7 mouse cellular contexts compared by ENCODE assay signal in the genomic region with DNA sequence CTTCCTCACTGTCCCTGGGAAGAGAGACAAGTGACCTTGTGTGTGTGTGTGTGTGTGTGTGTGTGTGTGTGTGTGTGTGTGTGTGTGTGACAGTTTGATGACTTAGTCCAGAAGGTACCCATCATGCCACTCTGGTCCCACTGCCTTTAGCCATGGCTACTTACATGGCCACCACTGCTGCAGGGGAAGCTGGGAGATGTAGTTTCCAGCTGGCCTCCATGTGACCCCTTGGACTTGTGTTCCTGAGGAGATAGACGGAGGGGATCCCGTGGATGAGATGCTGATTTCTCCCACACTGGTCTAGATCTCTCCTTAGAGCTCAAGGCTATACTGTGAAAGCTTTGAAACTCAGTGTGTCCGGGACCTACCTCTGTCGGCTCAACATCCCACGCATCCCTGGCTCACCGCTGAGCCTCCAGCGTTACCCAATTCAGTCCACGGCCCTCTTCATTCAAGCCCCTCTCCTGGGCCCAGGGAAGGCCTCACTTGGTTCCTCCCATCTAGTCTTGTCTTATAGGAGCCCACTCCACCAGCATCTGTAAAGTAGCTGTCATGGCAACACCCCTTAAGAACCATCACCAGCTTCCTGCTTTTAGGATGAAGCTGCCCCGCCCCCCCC. TPM values are rescaled to one million over a fixed set of nuclear protein-coding genes. Genes with fewer than 3 reads are reported as not detected.
DNase-seq lines count a peak whose midpoint lies in the region; ATAC-seq and TF ChIP-seq lines count a peak whose summit lies in the region.

No protein-coding gene starts in this region.

- no peaks in the 10 kb centered on the region for H3K9me3 ChIP-seq in liver, embryonic 11.5 days (ENCODE audit: control insufficient read depth, low read length)
- no peaks in the 10 kb centered on the region for H3K9me3 ChIP-seq in forebrain, postnatal 0 days (ENCODE audit: low read length)
- H3K9me3 ChIP-seq in midbrain, embryonic 16.5 days (replicated peaks; ENCODE audit: control insufficient read depth, low read length, poor library complexity, severe bottlenecking): no peaks in the 10 kb centered on the region

- peaks cover 9% of the 10 kb centered on the region for H3K4me1 ChIP-seq in liver, embryonic 11.5 days (replicated peaks; ENCODE audit: control insufficient read depth, insufficient read depth, low read length)
- H3K4me1 ChIP-seq in forebrain, postnatal 0 days (ENCODE audit: insufficient read depth): 0 out of 2 replicates have a peak, but pooled peaks cover 3% of the 10 kb centered on the region
- H3K4me1 ChIP-seq in midbrain, embryonic 16.5 days (ENCODE audit: control insufficient read depth, insufficient read depth, low read length): peaks cover 4% of the 10 kb centered on the region; the same call in 1 of the 2 replicates

- H3K4me3 ChIP-seq in liver, embryonic 11.5 days (ENCODE audit: low read depth, low read length): no peak overlapping the region
- H3K4me3 ChIP-seq in forebrain, postnatal 0 days (ENCODE audit: low read depth, low read length): no peak overlapping the region
- H3K4me3 ChIP-seq in midbrain, embryonic 16.5 days (ENCODE audit: low read depth, low read length): no peak overlapping the region

- H3K27ac ChIP-seq in liver, embryonic 11.5 days (ENCODE audit: low read depth, low read length): no peak overlapping the region
- peak overlapping the region; percentile 57; the same call in 1 of the 2 replicates for H3K27ac ChIP-seq in forebrain, postnatal 0 days (ENCODE audit: low read depth, low read length)
- no peak overlapping the region; the same call in 1 of the 2 replicates for H3K27ac ChIP-seq in midbrain, embryonic 16.5 days (ENCODE audit: low read length)

- no peak overlapping the region for H3K4me2 ChIP-seq in liver, embryonic 11.5 days
- H3K4me2 ChIP-seq in forebrain, postnatal 0 days (ENCODE audit: low read depth): no peak overlapping the region
- no peak overlapping the region for H3K4me2 ChIP-seq in midbrain, embryonic 16.5 days (ENCODE audit: low read length)

- TF ChIP-seq CTCF in forebrain, postnatal 0 days (IDR thresholded peaks at IDR 0.05; ENCODE audit: low read depth): no peak

- no peaks in the 10 kb centered on the region for H3K27me3 ChIP-seq in liver, embryonic 11.5 days (replicated peaks; ENCODE audit: control insufficient read depth, insufficient read depth, low read length)
- H3K27me3 ChIP-seq in forebrain, postnatal 0 days (ENCODE audit: insufficient read depth, low read length): no peaks in the 10 kb centered on the region
- H3K27me3 ChIP-seq in midbrain, embryonic 16.5 days (ENCODE audit: control insufficient read depth, insufficient read depth, low read depth, low read length): no peaks in the 10 kb centered on the region

- ATAC-seq in liver, embryonic 11.5 days (replicated peaks; ENCODE audit: low FRiP score): 0 out of 2 replicates have a peak, but pooled peaks have one; percentile 34
- ATAC-seq in forebrain, postnatal 0 days: peak; percentile 23
- ATAC-seq in midbrain, embryonic 16.5 days: 0 out of 2 replicates have a peak, but pooled peaks have one; percentile 32

- no peak overlapping the region for H3K9ac ChIP-seq in liver, embryonic 11.5 days (ENCODE audit: low read depth, low read length)
- no peak overlapping the region for H3K9ac ChIP-seq in forebrain, postnatal 0 days
- no peak overlapping the region for H3K9ac ChIP-seq in midbrain, embryonic 16.5 days (ENCODE audit: low read depth, low read length)

- no peak for DNase-seq in liver, embryonic 11.5 days (ENCODE audit: low spot score)
- DNase-seq in liver: no peak
- peak; percentile 42 for DNase-seq in embryo, embryonic 10.5 days (ENCODE audit: low spot score)
- no peak for DNase-seq in forebrain, postnatal 0 days
- no peak for DNase-seq in urinary bladder, postnatal 14 days (ENCODE audit: low spot score)
- DNase-seq in natural killer cell, adult 2 months (ENCODE audit: low spot score in 2 of 2): no peak

- WGBS in liver, embryonic 11.5 days: 65% methylated on average over 9 of the region's 9 CpGs
- 48% methylated on average over 9 of the region's 9 CpGs for WGBS in forebrain, postnatal 0 days
- WGBS in midbrain, embryonic 16.5 days: 51% methylated on average over 9 of the region's 9 CpGs

- H3K36me3 ChIP-seq in liver, embryonic 11.5 days (ENCODE audit: control insufficient read depth, insufficient read depth, low read length): no peaks in the 10 kb centered on the region
- no peaks in the 10 kb centered on the region for H3K36me3 ChIP-seq in forebrain, postnatal 0 days (ENCODE audit: insufficient read depth)
- no peaks in the 10 kb centered on the region for H3K36me3 ChIP-seq in midbrain, embryonic 16.5 days (ENCODE audit: control insufficient read depth, insufficient read depth, low read length)

RNA-seq across cellular contexts. Expression of a gene that starts 2.8 kb away (rescaled TPM):
- 0.09 and 0.11 TPM in 2 replicates for polyA plus RNA-seq in liver, embryonic 11.5 days (2014; fragmentation: Nextera tagmentation; extraction: Ambion mirVana)
- total RNA-seq in forebrain, postnatal 0 days (2014; rRNA removed): 0.23 and 0.62 TPM in 2 replicates
- 0.03 and 0.17 TPM in 2 replicates for polyA plus RNA-seq in forebrain, postnatal 0 days (2015; fragmentation: Nextera tagmentation; extraction: Ambion mirVana)
- polyA plus RNA-seq in midbrain, embryonic 16.5 days (2015; fragmentation: Nextera tagmentation; extraction: Ambion mirVana): 0.20 and 0.35 TPM in 2 replicates
